Comparison of ENCODE assay signal across 9 mouse cellular contexts in the genomic region with DNA sequence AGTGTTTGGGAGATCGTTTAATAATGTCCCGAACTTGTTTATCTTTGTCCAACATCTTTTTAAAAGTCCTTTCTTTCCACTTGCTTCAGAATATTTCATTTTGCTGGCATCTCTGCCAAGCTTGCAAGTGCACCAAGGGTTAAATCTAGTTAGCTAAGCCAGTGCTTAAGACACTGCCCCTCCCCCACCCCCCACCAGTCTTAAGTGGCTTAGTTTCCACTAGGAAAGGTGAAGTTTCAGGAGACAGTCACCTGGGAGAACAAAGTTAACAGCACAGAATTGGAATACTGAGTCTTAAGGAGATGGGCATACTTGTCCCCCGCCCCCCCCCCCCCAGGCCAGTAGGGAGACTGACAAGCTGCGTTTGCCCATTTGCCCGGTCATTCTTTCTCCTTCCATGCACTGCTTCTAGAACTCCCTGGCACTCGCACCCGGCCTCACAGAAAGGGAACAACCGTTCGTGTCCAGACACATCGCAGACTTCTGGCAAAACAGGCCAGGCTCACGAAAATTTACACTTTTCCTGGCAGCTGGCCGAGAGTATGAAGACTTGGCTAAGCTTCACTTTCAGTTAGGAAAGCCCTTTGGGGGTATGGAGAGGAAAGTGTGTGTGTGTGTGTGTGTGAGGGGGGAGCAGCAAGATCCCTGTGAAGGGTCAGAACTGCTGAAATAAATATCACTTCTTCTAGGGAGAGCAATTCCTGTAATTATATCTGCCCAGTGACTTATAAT.
DNase-seq lines count a peak whose midpoint lies in the region; ATAC-seq lines count a peak whose summit lies in the region.
"Had no signal": no experiment of that assay in that cellular context is flagged by ENCODE, and none has a peak within 500 bp of the region (broad histone marks: within the 10 kb centered on the region; RNA-seq: fewer than 3 reads in every experiment).

No protein-coding gene starts in this region.

- H3K27ac ChIP-seq in heart, embryonic 13.5 days (replicated peaks): no peak overlapping the region
- no peak overlapping the region for H3K27ac ChIP-seq in heart, embryonic 14.5 days (replicated peaks in 1 of 2; ENCODE audit: control insufficient read depth in 1 of 2, insufficient read depth in 1 of 2, low read depth in 2 of 2, low read length in 2 of 2)

- no peak for ATAC-seq in heart, embryonic 13.5 days (ENCODE audit: extremely low read depth, insufficient number of reproducible peaks, low FRiP score, low TSS enrichment)
- peak; percentile 28 for ATAC-seq in common myeloid progenitor, adult 5-6 weeks (replicated peaks; ENCODE audit: low read depth, poor library complexity, severe bottlenecking)
- no peak for ATAC-seq in heart, embryonic 14.5 days (ENCODE audit: insufficient number of reproducible peaks, insufficient read depth, low FRiP score, low read depth)
- no peak for ATAC-seq in erythroblast, adult 5-6 weeks (replicated peaks; ENCODE audit: low FRiP score, poor library complexity, severe bottlenecking)

- DNase-seq in heart, adult 9 months (ENCODE audit: low spot score in 2 of 2): no peak
- peak; percentile 35 for DNase-seq in lung, postnatal 10 days
- DNase-seq in gastrocnemius, postnatal 14 days: no peak
- DNase-seq in left cerebral cortex, adult 8-10 months (ENCODE audit: low spot score in 2 of 2): no peak
- DNase-seq: thymus, adult 18-20 months had no signal

- H3K4me2 ChIP-seq in heart, embryonic 13.5 days: peak overlapping the region; percentile 26
- peak overlapping the region; percentile 13; the same call in 1 of the 2 replicates for H3K4me2 ChIP-seq in heart, embryonic 14.5 days (ENCODE audit: low read length)

- H3K36me3 ChIP-seq in heart, embryonic 13.5 days: no peaks in the 10 kb centered on the region
- H3K36me3 ChIP-seq in heart, embryonic 14.5 days (ENCODE audit: control insufficient read depth, insufficient read depth, low read length): no peaks in the 10 kb centered on the region

- H3K27me3 ChIP-seq in heart, embryonic 13.5 days (replicated peaks): no peaks in the 10 kb centered on the region
- H3K27me3 ChIP-seq in heart, embryonic 14.5 days (ENCODE audit: control insufficient read depth, insufficient read depth, low read length): no peaks in the 10 kb centered on the region

- H3K4me1 ChIP-seq in heart, embryonic 13.5 days: peaks cover 28% of the 10 kb centered on the region
- H3K4me1 ChIP-seq in heart, embryonic 14.5 days (ENCODE audit: control insufficient read depth in 2 of 2, insufficient read depth in 2 of 2, low read length in 2 of 2): peaks cover 12 to 16% of the 10 kb centered on the region in 2 experiments; a peak in 3 of 4 replicates

- no peaks in the 10 kb centered on the region for H3K9me3 ChIP-seq in heart, embryonic 13.5 days
- no peaks in the 10 kb centered on the region for H3K9me3 ChIP-seq in heart, embryonic 14.5 days (ENCODE audit: control insufficient read depth, low read length)

- H3K4me3 ChIP-seq in heart, embryonic 13.5 days: no peak overlapping the region
- H3K4me3 ChIP-seq in heart, embryonic 14.5 days (ENCODE audit: control insufficient read depth in 1 of 2, insufficient read depth in 1 of 2, low read depth in 1 of 2, low read length in 2 of 2): no peak overlapping the region

- WGBS in heart, embryonic 13.5 days: 32% methylated on average over 12 of the region's 12 CpGs
- WGBS in heart, embryonic 14.5 days: 27% methylated on average over 12 of the region's 12 CpGs

- no peak overlapping the region for H3K9ac ChIP-seq in heart, embryonic 13.5 days
- H3K9ac ChIP-seq in heart, embryonic 14.5 days (ENCODE audit: low read length): no peak overlapping the region

- intact Hi-C loops in gastrocnemius, postnatal 14 days (cut with DNase I; ENCODE audit: low total_unique reads): no loop called here
